Mouse (Mus musculus) lung, postnatal 0 days (tissue): ENCODE measurements at regions not wholly inside any gene's neighbourhood (a gene's known extent, or its start where the extent isn't known, plus 50 kb on each side); places are given as distances from the start of the nearest gene placed in this dataset.

Experiments used
- CTCF ChIP-seq: IDR thresholded peaks from 2 replicates; pipeline ENCODE4 v1.5.1; 2016; ENCODE audit warnings: antibody characterized with exemption, mild to moderate bottlenecking
- EP300 ChIP-seq: IDR thresholded peaks from 2 replicates; pipeline ENCODE4 v1.6.1; 2016; ENCODE audit warnings: antibody characterized with exemption, mild to moderate bottlenecking, control low read depth

GRCm38 (mm10) chr10:109405116-109405685, 394.4 kb upstream of the Syt1 start:
- TF ChIP-seq CTCF, result no peak
- no peak for TF ChIP-seq EP300
